Mouse (Mus musculus): ENCODE results near the gene Ankrd44. TPM values are rescaled to one million over a fixed set of nuclear protein-coding genes. Genes with fewer than 3 reads are reported as not detected.

The Ankrd44 gene
- total and polyA plus RNA-seq, 3 experiments, result 12.7 to 23.0 (median 19.8) TPM

DNA sequence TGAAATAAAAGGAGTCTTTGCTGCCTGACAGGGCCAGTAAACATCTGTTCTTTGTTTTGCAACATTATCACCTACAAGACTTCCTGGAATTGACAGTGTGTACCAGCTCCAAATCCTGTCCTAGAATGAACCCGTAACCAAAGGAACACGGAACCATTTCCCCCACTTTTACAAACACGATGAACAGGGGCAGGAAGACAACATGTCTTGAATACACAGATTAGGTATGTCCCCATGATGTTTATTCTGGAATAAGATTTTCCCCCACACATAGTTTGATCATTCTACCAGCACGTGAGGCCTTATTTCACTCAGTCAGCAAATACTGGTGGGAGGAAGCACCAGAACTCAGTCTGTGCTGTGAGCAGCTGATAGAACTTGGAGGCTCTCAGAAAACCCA is 241.9 kb downstream of the Ankrd44 start:
- H3K4me1 ChIP-seq (ENCODE audit: control insufficient read depth in 1 of 2, insufficient read depth in 2 of 2), result no peaks in the 10 kb centered on the region; a peak in 1 of 4 replicates
- H3K36me3 ChIP-seq (replicated peaks in 1 of 2; ENCODE audit: control insufficient read depth in 1 of 2, insufficient read depth in 1 of 2, low read length in 1 of 2), result peaks cover 3 to 25% of the 10 kb centered on the region in 2 experiments
- dilution Hi-C loops (cut with MboI; ENCODE audit: extremely low pct_ligation_motif_present, extremely low pct_unique_long_range_greater_than_20kb, low sequenced_read_pairs) (no loop called here), in situ Hi-C loops (cut with MboI; ENCODE audit: low pct_ligation_motif_present, low pct_unique_long_range_greater_than_20kb, low sequenced_read_pairs) (no loop called here)
- no peak overlapping the region for H3K4me2 ChIP-seq (ENCODE audit: insufficient read depth, low read depth, poor library complexity, severe bottlenecking)
- no peak overlapping the region for H3K27ac ChIP-seq (ENCODE audit: insufficient read depth, low read depth)
- H3K9me3 ChIP-seq (replicated peaks; ENCODE audit: low read length), result no peaks in the 10 kb centered on the region
- no peak for TF ChIP-seq MEF2A (IDR thresholded peaks at IDR 0.05; ENCODE audit: borderline replicate concordance, low read depth, low read length)
- no peak for TF ChIP-seq EP300 (IDR thresholded peaks at IDR 0.05; ENCODE audit: low read length)
- TF ChIP-seq JUND (conservative IDR thresholded peaks at IDR 0.05; ENCODE audit: low read depth, low read length), result no peak
- no peak for TF ChIP-seq TBP (conservative IDR thresholded peaks at IDR 0.05; ENCODE audit: low read depth, low read length)
- TF ChIP-seq E2F4 (IDR thresholded peaks at IDR 0.05; ENCODE audit: insufficient replicate concordance, low read depth, low read length), result no peak
- no peak for TF ChIP-seq GABPA (IDR thresholded peaks at IDR 0.05; ENCODE audit: insufficient replicate concordance, low read depth, low read length)
- TF ChIP-seq POLR2AphosphoS2 (IDR thresholded peaks at IDR 0.05; ENCODE audit: low read depth, low read length), result no peak
- no peak for TF ChIP-seq ZNF384 (IDR thresholded peaks at IDR 0.05; ENCODE audit: low read depth, low read length)
- TF ChIP-seq ELF1 (IDR thresholded peaks at IDR 0.05; ENCODE audit: low read depth, low read length), result no peak
- TF ChIP-seq USF2 (conservative IDR thresholded peaks at IDR 0.05; ENCODE audit: low read depth, low read length), result no peak
- no peak for TF ChIP-seq UBTF (IDR thresholded peaks at IDR 0.05; ENCODE audit: low read depth, low read length)
- no peak for TF ChIP-seq JUN (IDR thresholded peaks at IDR 0.05; ENCODE audit: insufficient read depth, low read depth, low read length)
- no peak for TF ChIP-seq MXI1 (IDR thresholded peaks at IDR 0.05; ENCODE audit: low read depth, low read length)
- no peak for TF ChIP-seq POLR2A (IDR thresholded peaks at IDR 0.05; ENCODE audit: low read depth, low read length)
- H3K27me3 ChIP-seq (replicated peaks), result no peaks in the 10 kb centered on the region
- no peak for DNase-seq (ENCODE audit: extremely low read depth)
- no peaks in the 10 kb centered on the region for H3K79me2 ChIP-seq (replicated peaks; ENCODE audit: control insufficient read depth, extremely low read depth, insufficient read depth, poor library complexity, severe bottlenecking)
- H3K4me3 ChIP-seq (replicated peaks in 1 of 3; ENCODE audit: low read depth in 2 of 3, low read length in 2 of 3, poor library complexity in 1 of 3), result no peak overlapping the region
- no peak overlapping the region for H3K9ac ChIP-seq (ENCODE audit: insufficient read depth, low read depth)

DNA sequence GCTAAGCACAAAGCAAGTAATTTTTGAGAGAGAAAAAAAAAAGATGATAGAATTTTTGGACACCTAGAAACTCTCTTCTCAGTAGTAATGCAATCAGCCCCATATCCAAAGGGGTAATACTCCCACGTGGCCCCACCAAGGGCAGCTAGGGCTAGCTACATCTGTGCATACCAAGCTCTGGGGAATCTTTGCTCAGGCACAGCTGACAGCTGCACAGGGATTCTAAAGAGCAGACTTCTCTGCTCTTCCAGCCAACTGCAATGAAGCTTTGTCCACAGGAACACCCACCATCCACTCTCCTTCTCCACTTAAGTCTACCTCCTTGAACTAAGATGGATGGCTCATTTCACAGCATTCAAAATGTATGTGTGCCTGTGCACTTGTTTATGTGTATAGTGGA is 246.6 kb downstream of the Ankrd44 start:
- H3K27ac ChIP-seq (ENCODE audit: insufficient read depth, low read depth), result no peak overlapping the region
- H3K4me1 ChIP-seq (ENCODE audit: control insufficient read depth in 1 of 2, insufficient read depth in 2 of 2), result peaks cover 0 to 10% of the 10 kb centered on the region in 2 experiments; a peak in 1 of 4 replicates
- H3K4me2 ChIP-seq (ENCODE audit: insufficient read depth, low read depth, poor library complexity, severe bottlenecking), result no peak overlapping the region
- no peaks in the 10 kb centered on the region for H3K27me3 ChIP-seq (replicated peaks)
- no peak for DNase-seq (ENCODE audit: extremely low read depth)
- no peaks in the 10 kb centered on the region for H3K79me2 ChIP-seq (replicated peaks; ENCODE audit: control insufficient read depth, extremely low read depth, insufficient read depth, poor library complexity, severe bottlenecking)
- no peak overlapping the region for H3K9ac ChIP-seq (ENCODE audit: insufficient read depth, low read depth)
- no peak overlapping the region for H3K4me3 ChIP-seq (replicated peaks in 1 of 3; ENCODE audit: low read depth in 2 of 3, low read length in 2 of 3, poor library complexity in 1 of 3)
- peaks cover 3 to 27% of the 10 kb centered on the region in 2 experiments for H3K36me3 ChIP-seq (replicated peaks in 1 of 2; ENCODE audit: control insufficient read depth in 1 of 2, insufficient read depth in 1 of 2, low read length in 1 of 2)
- TF ChIP-seq MAZ (IDR thresholded peaks at IDR 0.05; ENCODE audit: low read depth, low read length), result no peak
- TF ChIP-seq JUND (conservative IDR thresholded peaks at IDR 0.05; ENCODE audit: low read depth, low read length), result no peak
- TF ChIP-seq MYC (IDR thresholded peaks at IDR 0.05; ENCODE audit: low read depth, low read length), result no peak
- no peak for TF ChIP-seq POLR2AphosphoS2 (IDR thresholded peaks at IDR 0.05; ENCODE audit: low read depth, low read length)
- no peak for TF ChIP-seq UBTF (IDR thresholded peaks at IDR 0.05; ENCODE audit: low read depth, low read length)
- TF ChIP-seq CTCF (conservative IDR thresholded peaks at IDR 0.05 in 1 of 2, IDR thresholded peaks at IDR 0.05 in 1 of 2; ENCODE audit: low read depth in 2 of 2, low read length in 2 of 2), result no peak
- no peak for TF ChIP-seq NRF1 (IDR thresholded peaks at IDR 0.05; ENCODE audit: low read depth, low read length)
- no peak for TF ChIP-seq ELF1 (IDR thresholded peaks at IDR 0.05; ENCODE audit: low read depth, low read length)
- no peak for TF ChIP-seq ZMIZ1 (IDR thresholded peaks at IDR 0.05; ENCODE audit: low read depth, low read length)
- no peak for TF ChIP-seq BHLHE40 (IDR thresholded peaks at IDR 0.05; ENCODE audit: low read depth, low read length)
- TF ChIP-seq MXI1 (IDR thresholded peaks at IDR 0.05; ENCODE audit: low read depth, low read length), result no peak
- no peak for TF ChIP-seq ZC3H11A (IDR thresholded peaks at IDR 0.05; ENCODE audit: low read depth, low read length)
- TF ChIP-seq SMC3 (IDR thresholded peaks at IDR 0.05; ENCODE audit: low read depth, low read length), result no peak
- TF ChIP-seq E2F4 (IDR thresholded peaks at IDR 0.05; ENCODE audit: insufficient replicate concordance, low read depth, low read length), result no peak
- no peak for TF ChIP-seq POLR2A (IDR thresholded peaks at IDR 0.05; ENCODE audit: low read depth, low read length)
- no peak for TF ChIP-seq USF2 (conservative IDR thresholded peaks at IDR 0.05; ENCODE audit: low read depth, low read length)
- no peak for TF ChIP-seq IRF4 (IDR thresholded peaks at IDR 0.05; ENCODE audit: low read depth, low read length)
- no peak for TF ChIP-seq MAX (IDR thresholded peaks at IDR 0.05; ENCODE audit: low read length)
- no peak for TF ChIP-seq ETS1 (conservative IDR thresholded peaks at IDR 0.05; ENCODE audit: low read depth, low read length)
- no peaks in the 10 kb centered on the region for H3K9me3 ChIP-seq (replicated peaks; ENCODE audit: low read length)
- in situ Hi-C loops (cut with MboI; ENCODE audit: low pct_ligation_motif_present, low pct_unique_long_range_greater_than_20kb, low sequenced_read_pairs) (no loop called here), dilution Hi-C loops (cut with MboI; ENCODE audit: extremely low pct_ligation_motif_present, extremely low pct_unique_long_range_greater_than_20kb, low sequenced_read_pairs) (no loop called here)

All from CH12.LX (cell line).